Mouse (Mus musculus): ENCODE data around the gene Gm21897.
"Not testable (repeated sequence)": the region's sequence is repeated elsewhere in the genome, so short reads cannot be mapped to it uniquely, and the experiment has no call there.

The Gm21897 gene

GRCm38 (mm10) chr16:15317158-15317557 is at the start of gene Gm21897:
TSS of gene Gm21897 (plus strand) at chr16:15317458.
- DNase-seq (ENCODE audit: low spot score in 2 of 2), result not testable (repeated sequence)

- DNase-seq (ENCODE audit: low spot score in 2 of 2), result no peak
These were observed 45.0 kb upstream of the Gm21897 start for GRCm38 (mm10) chr16:15272291-15272690.

- DNase-seq (ENCODE audit: low spot score in 2 of 2), result no peak
These were observed 39.8 kb upstream of the Gm21897 start for GRCm38 (mm10) chr16:15277461-15277860.

GRCm38 (mm10) chr16:15293041-15293440 is 24.2 kb upstream of the Gm21897 start:
- DNase-seq (ENCODE audit: low spot score in 2 of 2), result no peak

- DNase-seq (ENCODE audit: low spot score in 2 of 2), result no peak
These were observed 23.0 kb upstream of the Gm21897 start for GRCm38 (mm10) chr16:15294289-15294688.

GRCm38 (mm10) chr16:15294911-15295659 is 22.2 kb upstream of the Gm21897 start:
- no peak for DNase-seq (ENCODE audit: low spot score in 2 of 2)

GRCm38 (mm10) chr16:15334526-15334925 is 17.3 kb downstream of the Gm21897 start:
- no peak for DNase-seq (ENCODE audit: low spot score in 2 of 2)

GRCm38 (mm10) chr16:15339051-15339450 is 21.8 kb downstream of the Gm21897 start:
- DNase-seq (ENCODE audit: low spot score in 2 of 2), result no peak

GRCm38 (mm10) chr16:15346045-15346444 is 28.8 kb downstream of the Gm21897 start:
- no peak for DNase-seq (ENCODE audit: low spot score in 2 of 2)

- no peak for DNase-seq (ENCODE audit: low spot score in 2 of 2)
These were observed 32.1 kb downstream of the Gm21897 start for GRCm38 (mm10) chr16:15349381-15349780.

GRCm38 (mm10) chr16:15351301-15351700 is 34.0 kb downstream of the Gm21897 start:
- DNase-seq (ENCODE audit: low spot score in 2 of 2), result no peak

- no peak for DNase-seq (ENCODE audit: low spot score in 2 of 2)
These were observed 35.1 kb downstream of the Gm21897 start for GRCm38 (mm10) chr16:15352320-15352719.

- DNase-seq (ENCODE audit: low spot score in 2 of 2), result no peak
These were observed 37.6 kb downstream of the Gm21897 start for GRCm38 (mm10) chr16:15354901-15355300.

GRCm38 (mm10) chr16:15355339-15355738 is 38.1 kb downstream of the Gm21897 start:
- no peak for DNase-seq (ENCODE audit: low spot score in 2 of 2)

GRCm38 (mm10) chr16:15357766-15358165 is 40.5 kb downstream of the Gm21897 start:
- no peak for DNase-seq (ENCODE audit: low spot score in 2 of 2)

GRCm38 (mm10) chr16:15359110-15359782 is 42.0 kb downstream of the Gm21897 start:
- no peak for DNase-seq (ENCODE audit: low spot score in 2 of 2)

GRCm38 (mm10) chr16:15360825-15361224 is 43.6 kb downstream of the Gm21897 start:
- no peak for DNase-seq (ENCODE audit: low spot score in 2 of 2)
